Mouse (Mus musculus) left cerebral cortex, adult 18-20 months (tissue): Measurements from ENCODE around the gene Ifi35. TPM values are rescaled to one million over a fixed set of nuclear protein-coding genes. Genes with fewer than 3 reads are reported as not detected.

Source experiments
- microRNA-seq, 2 experiments: library from miRNA; unstranded; fragments of <30 nt; microRNA quantifications; one replicate each; pipeline ENCODE4 v1.2.0; 2021
- total RNA-seq, 2 experiments: library from RNA; stranded (reverse); gene quantifications; 2 replicates each; pipeline ENCODE4 v1.2.3; 2021

The Ifi35 gene
- total RNA-seq, 2 experiments from 2014 or later: 2.6 to 3.2 TPM

Small RNAs within 50 kb of the gene (microRNA-seq; reads per million reads assigned to microRNA genes)
- 0.99 to 2.7 reads per million in 2 experiments for gene Mir6929

Other genes with a start within 250 kb of the Ifi35 start
- 10 to 100 TPM; 55.7 to 62.7 TPM for gene Ezh1, start 221.9 kb upstream of the Ifi35 start, total RNA-seq
- 10 to 100 TPM; 31.4 to 37.8 TPM for gene Ramp2, start 202.4 kb upstream of the Ifi35 start, total RNA-seq
- 10 to 100 TPM; 56.8 to 65.8 TPM for gene Vps25, start 194.7 kb upstream of the Ifi35 start, total RNA-seq
- 1 to 10 TPM; 7.0 to 8.8 TPM for gene Wnk4, start 187.8 kb upstream of the Ifi35 start, total RNA-seq
- under 1 TPM; 0.46 to 0.56 TPM for gene Cntd1, start 169.4 kb upstream of the Ifi35 start, total RNA-seq
- 100 to 1,000 TPM; 103 to 112 TPM for gene Coa3, start 169.3 kb upstream of the Ifi35 start, total RNA-seq
- 100 to 1,000 TPM; 202 to 214 TPM for gene Becn1, start 146.1 kb upstream of the Ifi35 start, total RNA-seq
- gene Psme3, start 132.2 kb upstream of the Ifi35 start, total RNA-seq: 100 to 1,000 TPM; 128 to 131 TPM
- gene Aoc2, start 123.3 kb upstream of the Ifi35 start, total RNA-seq: 1 to 10 TPM; 5.4 to 6.9 TPM
- under 1 TPM; 0.61 to 0.74 TPM for gene Aoc3, start 117.8 kb upstream of the Ifi35 start, total RNA-seq
- not detected for gene G6pc, start 80.8 kb upstream of the Ifi35 start, total RNA-seq
- gene Aarsd1, start 30.8 kb upstream of the Ifi35 start, total RNA-seq: 10 to 100 TPM; 47.6 to 48.8 TPM
- gene Gm27029, start 23.6 kb upstream of the Ifi35 start, total RNA-seq: 1 to 10 TPM; 8.2 to 8.6 TPM
- gene Rundc1, start 23.3 kb upstream of the Ifi35 start, total RNA-seq: 10 to 100 TPM; 40.9 to 46.9 TPM
- gene Ptges3l, start 23.1 kb upstream of the Ifi35 start, total RNA-seq: 1 to 10 TPM; 4.1 to 4.5 TPM
- 10 to 100 TPM; 51.0 to 52.1 TPM for gene Rpl27, start 6.1 kb upstream of the Ifi35 start, total RNA-seq
- gene Rnd2, start 16.6 kb downstream of the Ifi35 start, total RNA-seq: 100 to 1,000 TPM; 158 to 161 TPM
- gene Vat1, start 17.8 kb downstream of the Ifi35 start, total RNA-seq: 10 to 100 TPM; 37.9 to 44.5 TPM
- 1 to 10 TPM in 1 of 2 experiments, under 1 TPM in 1; 0.74 to 1.2 TPM for gene Brca1, start 103.5 kb downstream of the Ifi35 start, total RNA-seq
- 100 to 1,000 TPM; 135 to 198 TPM for gene Nbr1, start 103.7 kb downstream of the Ifi35 start, total RNA-seq
- 1 to 10 TPM; 1.6 to 2.0 TPM for gene Tmem106a, start 133.8 kb downstream of the Ifi35 start, total RNA-seq
- gene Gm11634, start 150.8 kb downstream of the Ifi35 start, total RNA-seq: not detected
- gene Rdm1, start 178.8 kb downstream of the Ifi35 start, total RNA-seq: 10 to 100 TPM in 1 of 2 experiments, 1 to 10 TPM in 1; 9.0 to 11.0 TPM
- gene Arl4d, start 217.1 kb downstream of the Ifi35 start, total RNA-seq: 10 to 100 TPM; 34.7 to 37.2 TPM